Mouse (Mus musculus) thymus, adult 2 months (tissue): ENCODE measurements at regions not wholly inside any gene's neighbourhood (a gene's known extent, or its start where the extent isn't known, plus 50 kb on each side); places are given as distances from the start of the nearest gene placed in this dataset.

Experiments used
- CTCF ChIP-seq: fragments of 200-500 bp; IDR thresholded peaks from 2 replicates; pipeline ENCODE4 v1.5.1; 2012; ENCODE audit warnings: mild to moderate bottlenecking, control low read depth, low read length, moderate library complexity, borderline replicate concordance; ENCODE audit not compliant: control insufficient read depth, poor library complexity, insufficient read depth; ENCODE audit errors: extremely low read depth
- POLR2A ChIP-seq: fragments of 200-500 bp; IDR thresholded peaks from 2 replicates; pipeline ENCODE4 v1.6.1; 2012; ENCODE audit warnings: mild to moderate bottlenecking, low read length, control low read depth, moderate library complexity; ENCODE audit not compliant: control insufficient read depth, poor library complexity, insufficient read depth; ENCODE audit errors: extremely low read depth

DNA sequence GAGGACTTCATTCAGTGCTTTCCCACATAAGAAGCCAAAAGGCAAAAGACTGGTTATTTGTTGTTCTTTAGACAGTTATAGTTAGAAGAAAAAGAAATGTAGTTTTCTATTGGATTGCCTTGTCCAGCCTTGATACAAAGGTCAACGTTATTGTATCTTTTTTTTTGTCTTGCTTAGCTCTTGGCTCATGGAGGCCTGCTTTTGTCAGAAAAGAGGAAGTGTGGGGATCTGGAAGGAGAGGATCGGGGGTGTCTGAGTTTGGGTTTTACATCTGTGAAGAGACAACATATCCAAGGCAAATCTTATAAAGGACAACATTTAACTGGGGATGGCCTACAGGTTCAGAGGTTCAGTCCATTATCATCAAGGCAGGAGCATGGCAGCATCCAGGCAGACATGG lies 185.3 kb downstream of the Atxn7l3b start:
- TF ChIP-seq CTCF (no peak), POLR2A (no peak)
